Mouse (Mus musculus) MEL (cell line): ENCODE measurements at regions not wholly inside any gene's neighbourhood (a gene's known extent, or its start where the extent isn't known, plus 50 kb on each side); places are given as distances from the start of the nearest gene placed in this dataset.

ENCODE experiments used
- DNase-seq: peaks from one replicate; pipeline ENCODE4 v3.0.0; 2011; ENCODE audit warnings: low read depth, low spot score
- H3K27ac ChIP-seq: 2 replicates; pipeline ENCODE4 v1.5.1; 2012; ENCODE audit warnings: low read depth, mild to moderate bottlenecking, control low read depth, low read length, moderate library complexity; ENCODE audit not compliant: control insufficient read depth
- H3K27me3 ChIP-seq, 2 experiments: fragments of 150-350 bp in 1 of 2; sonication (generic) in 1 of 2; 2 replicates each; pipeline ENCODE4 v1.6.1; 2012; ENCODE audit warnings: low read length in 2 of 2, mild to moderate bottlenecking in 2 of 2, improper control_type of control experiment in 1 of 2, moderate library complexity in 1 of 2; ENCODE audit not compliant: insufficient read depth in 2 of 2, control insufficient read depth in 1 of 2
- H3K36me3 ChIP-seq, 2 experiments: 2 replicates each; pipeline ENCODE4 v1.6.1; 2012 to 2014; ENCODE audit warnings: low read length in 2 of 2, improper control_type of control experiment in 1 of 2, inconsistent platforms in 1 of 2, mild to moderate bottlenecking in 1 of 2; ENCODE audit not compliant: insufficient read depth in 2 of 2, control insufficient read depth in 1 of 2
- H3K4me1 ChIP-seq, 2 experiments: fragments of 150-350 bp in 1 of 2; sonication (generic) in 1 of 2; 2 replicates each; pipeline ENCODE4 v1.6.1; 2012; ENCODE audit warnings: low read length in 2 of 2, improper control_type of control experiment in 1 of 2, mild to moderate bottlenecking in 1 of 2; ENCODE audit not compliant: insufficient read depth in 2 of 2, control insufficient read depth in 1 of 2
- H3K4me3 ChIP-seq, 2 experiments: fragments of 150-350 bp in 1 of 2; sonication (generic) in 1 of 2; 2 replicates each; pipeline ENCODE4 v1.5.1; 2012; ENCODE audit warnings: low read depth in 2 of 2, low read length in 2 of 2, mild to moderate bottlenecking in 2 of 2, moderate library complexity in 2 of 2, control low read depth in 1 of 2, improper control_type of control experiment in 1 of 2; ENCODE audit not compliant: control insufficient read depth in 1 of 2, insufficient read depth in 1 of 2
- H3K79me2 ChIP-seq: 2 replicates; pipeline ENCODE4 v1.6.1; 2012; ENCODE audit warnings: mild to moderate bottlenecking, low read length, moderate library complexity; ENCODE audit not compliant: control insufficient read depth, poor library complexity, insufficient read depth
- H3K9ac ChIP-seq: 2 replicates; pipeline ENCODE4 v1.6.1; 2012; ENCODE audit warnings: low read depth, mild to moderate bottlenecking, control low read depth, low read length, moderate library complexity; ENCODE audit not compliant: control insufficient read depth, poor library complexity, severe bottlenecking
- H3K9me3 ChIP-seq: fragments of 150-350 bp; sonication (generic); replicated peaks from 2 replicates; pipeline ENCODE4 v1.6.1; 2012; ENCODE audit warnings: mild to moderate bottlenecking, low read length, improper control_type of control experiment, moderate library complexity; ENCODE audit not compliant: insufficient read depth
- BHLHE40 ChIP-seq: IDR thresholded peaks from 2 replicates; pipeline ENCODE4 v1.6.1; 2012; ENCODE audit warnings: low read depth, mild to moderate bottlenecking, inconsistent platforms, low read length, improper control_type of control experiment, borderline replicate concordance
- CHD1 ChIP-seq: IDR thresholded peaks from 2 replicates; pipeline ENCODE4 v1.6.1; 2012; ENCODE audit warnings: low read depth, mild to moderate bottlenecking, inconsistent platforms, low read length, improper control_type of control experiment
- ELF1 ChIP-seq: IDR thresholded peaks from 2 replicates; pipeline ENCODE4 v1.6.1; 2014; ENCODE audit warnings: low read depth, mild to moderate bottlenecking, inconsistent platforms, low read length, improper control_type of control experiment, moderate library complexity
- EP300 ChIP-seq, 2 experiments: IDR thresholded peaks; 2 replicates each; pipeline ENCODE4 v1.6.1; 2011; ENCODE audit warnings: improper control_type of control experiment in 2 of 2, low read length in 2 of 2, low read depth in 1 of 2, mild to moderate bottlenecking in 1 of 2
- ETS1 ChIP-seq: IDR thresholded peaks from 2 replicates; pipeline ENCODE4 v1.6.1; 2012; ENCODE audit warnings: low read depth, mild to moderate bottlenecking, inconsistent platforms, low read length, improper control_type of control experiment, moderate library complexity
- GABPA ChIP-seq: IDR thresholded peaks from 2 replicates; pipeline ENCODE4 v1.6.1; 2012; ENCODE audit warnings: low read depth, mild to moderate bottlenecking, inconsistent platforms, low read length, improper control_type of control experiment, moderate library complexity
- HCFC1 ChIP-seq: IDR thresholded peaks from 2 replicates; pipeline ENCODE4 v1.6.1; 2012; ENCODE audit warnings: low read depth, mild to moderate bottlenecking, inconsistent platforms, low read length, improper control_type of control experiment, moderate library complexity
- MAFK ChIP-seq: IDR thresholded peaks from 2 replicates; pipeline ENCODE4 v1.6.1; 2011; ENCODE audit warnings: low read depth, mild to moderate bottlenecking, low read length, improper control_type of control experiment, borderline replicate concordance
- MAX ChIP-seq: IDR thresholded peaks from 2 replicates; pipeline ENCODE4 v1.6.1; 2011; ENCODE audit warnings: low read length, improper control_type of control experiment
- MEF2A ChIP-seq: IDR thresholded peaks from 2 replicates; pipeline ENCODE4 v1.6.1; 2014; ENCODE audit warnings: low read depth, mild to moderate bottlenecking, inconsistent platforms, low read length, improper control_type of control experiment; ENCODE audit not compliant: poor library complexity, insufficient replicate concordance, severe bottlenecking; ENCODE audit errors: extremely low read depth
- MYB ChIP-seq: IDR thresholded peaks from 2 replicates; pipeline ENCODE4 v1.6.1; 2011; ENCODE audit warnings: mild to moderate bottlenecking, low read depth, low read length, improper control_type of control experiment
- MYC ChIP-seq: IDR thresholded peaks from 2 replicates; pipeline ENCODE4 v1.6.1; 2011; ENCODE audit warnings: low read depth, mild to moderate bottlenecking, low read length, improper control_type of control experiment, moderate library complexity
- NELFE ChIP-seq: IDR thresholded peaks from 2 replicates; pipeline ENCODE4 v1.6.1; 2011; ENCODE audit warnings: low read depth, low read length, improper control_type of control experiment
- RAD21 ChIP-seq: IDR thresholded peaks from 2 replicates; pipeline ENCODE4 v1.6.1; 2011; ENCODE audit warnings: mild to moderate bottlenecking, low read depth, low read length, improper control_type of control experiment
- RCOR1 ChIP-seq: IDR thresholded peaks from 2 replicates; pipeline ENCODE4 v1.6.1; 2012; ENCODE audit warnings: low read depth, mild to moderate bottlenecking, inconsistent platforms, low read length, improper control_type of control experiment
- SIN3A ChIP-seq: IDR thresholded peaks from 2 replicates; pipeline ENCODE4 v1.6.1; 2012; ENCODE audit warnings: low read length, improper control_type of control experiment, inconsistent platforms
- TBP ChIP-seq: IDR thresholded peaks from 2 replicates; pipeline ENCODE4 v1.8.0; 2011; ENCODE audit warnings: low read depth, low read length, improper control_type of control experiment
- TCF12 ChIP-seq: IDR thresholded peaks from 2 replicates; pipeline ENCODE4 v1.6.1; 2014; ENCODE audit warnings: low read depth, mild to moderate bottlenecking, inconsistent platforms, low read length, improper control_type of control experiment, moderate library complexity
- ZKSCAN1 ChIP-seq: IDR thresholded peaks from 2 replicates; pipeline ENCODE4 v1.6.1; 2012; ENCODE audit warnings: low read depth, mild to moderate bottlenecking, inconsistent platforms, low read length, improper control_type of control experiment, moderate library complexity
- ZMIZ1 ChIP-seq: IDR thresholded peaks from 2 replicates; pipeline ENCODE4 v1.6.1; 2012; ENCODE audit warnings: low read depth, mild to moderate bottlenecking, inconsistent platforms, low read length, improper control_type of control experiment, moderate library complexity

DNA sequence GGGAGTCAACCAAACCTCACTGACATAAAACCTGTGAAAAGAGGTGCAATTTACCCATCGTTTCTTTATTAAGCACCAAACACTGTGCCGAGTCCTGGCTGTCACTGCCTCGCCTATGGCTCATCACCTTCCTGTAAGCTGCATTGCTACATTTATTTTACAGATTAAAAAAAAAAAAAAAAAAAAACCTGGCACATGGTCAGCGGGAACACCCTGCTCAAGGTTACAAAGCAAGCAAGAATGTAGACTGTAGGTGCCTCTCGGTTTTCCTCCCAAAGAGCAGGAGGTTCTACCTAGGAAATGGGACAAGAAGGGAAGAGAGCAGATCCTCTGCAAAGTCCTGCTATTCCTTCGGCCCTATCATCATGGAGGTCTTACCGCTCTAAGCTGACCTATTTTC lies 146.9 kb upstream of the Nabp1 start:
- no peak overlapping the region for H3K9ac ChIP-seq
- no peak overlapping the region for H3K4me3 ChIP-seq

DNA sequence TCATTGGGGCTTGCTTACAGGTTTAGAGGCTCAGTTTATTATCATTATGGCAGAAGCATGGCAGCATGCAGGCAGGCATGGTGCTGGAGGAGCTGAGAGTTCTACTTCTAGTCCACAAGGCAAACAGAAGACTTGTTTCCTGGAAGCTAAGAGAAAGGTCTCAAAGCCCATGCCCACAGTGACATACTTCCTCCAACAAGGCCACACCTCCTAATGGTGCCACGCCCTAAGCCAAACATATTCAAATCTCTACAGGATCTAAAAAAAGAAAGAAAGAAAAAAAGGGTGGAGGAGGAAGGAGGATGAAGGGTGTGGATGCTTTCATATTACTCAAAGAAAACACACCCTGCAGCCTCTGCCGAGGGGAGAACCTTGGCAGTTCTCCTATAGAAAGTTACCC lies 146.3 kb upstream of the Nabp1 start:
- no peak overlapping the region for H3K4me3 ChIP-seq
- peak; percentile 6 for DNase-seq
- H3K4me1 ChIP-seq, result no peaks in the 10 kb centered on the region
- no peaks in the 10 kb centered on the region for H3K36me3 ChIP-seq
- H3K9me3 ChIP-seq, result no peaks in the 10 kb centered on the region
- H3K79me2 ChIP-seq, result no peaks in the 10 kb centered on the region
- no peak overlapping the region for H3K27ac ChIP-seq
- H3K9ac ChIP-seq, result no peak overlapping the region
- TF ChIP-seq MEF2A (no peak), MYC (no peak), ELF1 (no peak), SIN3A (no peak), TCF12 (no peak), ZKSCAN1 (no peak), MAFK (no peak), HCFC1 (no peak)
- no peaks in the 10 kb centered on the region; a peak in 1 of 4 replicates for H3K27me3 ChIP-seq

More for the DNA sequence above, 146.9 kb upstream of the Nabp1 start:
- Histone ChIP-seq H3K27me3 (no peaks in the 10 kb centered on the region; a peak in 1 of 4 replicates), H3K27ac (no peak overlapping the region), H3K4me1 (no peaks in the 10 kb centered on the region), H3K9me3 (no peaks in the 10 kb centered on the region), H3K36me3 (no peaks in the 10 kb centered on the region), H3K79me2 (no peaks in the 10 kb centered on the region)
- no peak for DNase-seq
- TF ChIP-seq GABPA (no peak), NELFE (no peak), MAX (no peak), TBP (no peak), RAD21 (no peak), RCOR1 (no peak), MAFK (no peak), ZMIZ1 (no peak)

DNA sequence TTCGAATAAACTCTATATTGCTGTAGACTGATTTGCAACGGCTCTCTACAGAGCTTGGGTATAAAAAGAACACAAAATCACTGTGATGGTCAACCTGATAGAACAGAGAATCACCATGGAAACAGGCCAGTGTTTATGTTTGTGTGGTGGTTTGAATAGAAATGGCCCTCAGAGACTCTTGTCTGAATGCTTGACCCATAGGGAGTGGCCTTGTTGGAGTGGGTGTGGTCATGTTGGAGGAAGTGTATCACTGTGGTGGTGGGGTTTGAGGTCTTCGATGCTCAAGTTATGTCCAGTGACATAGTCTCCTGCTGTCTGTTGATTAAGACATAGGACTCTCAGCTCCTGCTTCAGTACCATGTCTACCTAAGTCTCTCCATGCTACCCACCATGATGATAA lies 144.8 kb upstream of the Nabp1 start:
- Histone ChIP-seq H3K9me3 (no peaks in the 10 kb centered on the region), H3K79me2 (no peaks in the 10 kb centered on the region), H3K4me1 (no peaks in the 10 kb centered on the region), H3K9ac (no peak overlapping the region), H3K27ac (no peak overlapping the region), H3K36me3 (no peaks in the 10 kb centered on the region), H3K4me3 (no peak overlapping the region), H3K27me3 (no peaks in the 10 kb centered on the region; a peak in 1 of 4 replicates)
- no peak for DNase-seq
- no peak for TF ChIP-seq BHLHE40
- no peak for TF ChIP-seq MYB
- no peak for TF ChIP-seq EP300 (IDR thresholded peaks at IDR 0.05; ENCODE audit: low read depth in 1 of 2, low read length in 2 of 2)
- TF ChIP-seq ETS1, result no peak
- TF ChIP-seq HCFC1, result no peak
- TF ChIP-seq CHD1, result no peak
